Mouse (Mus musculus): ENCODE measurements around the gene Ggct.

The Ggct gene

DNA sequence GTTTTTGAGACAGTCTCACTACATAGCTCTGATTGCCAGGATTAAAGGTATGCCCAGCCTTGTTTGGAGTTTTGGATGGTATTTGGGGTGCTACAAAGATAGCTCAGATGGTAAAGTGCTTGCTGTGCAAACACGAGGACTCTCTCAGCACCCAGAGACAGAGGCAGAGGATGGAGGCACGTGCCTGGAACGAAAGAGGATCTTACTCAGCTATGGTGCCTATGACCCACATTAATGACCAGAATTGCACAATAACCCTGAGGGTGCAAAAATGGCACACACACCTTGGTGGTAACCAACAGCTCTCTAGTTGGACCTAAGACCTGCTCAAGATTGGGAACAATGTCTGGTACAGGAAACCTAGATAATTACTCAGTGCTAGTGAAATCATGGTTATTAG is 40.2 kb downstream of the Ggct start:
- DNase-seq (ENCODE audit: low read depth, low spot score), result no peak

DNA sequence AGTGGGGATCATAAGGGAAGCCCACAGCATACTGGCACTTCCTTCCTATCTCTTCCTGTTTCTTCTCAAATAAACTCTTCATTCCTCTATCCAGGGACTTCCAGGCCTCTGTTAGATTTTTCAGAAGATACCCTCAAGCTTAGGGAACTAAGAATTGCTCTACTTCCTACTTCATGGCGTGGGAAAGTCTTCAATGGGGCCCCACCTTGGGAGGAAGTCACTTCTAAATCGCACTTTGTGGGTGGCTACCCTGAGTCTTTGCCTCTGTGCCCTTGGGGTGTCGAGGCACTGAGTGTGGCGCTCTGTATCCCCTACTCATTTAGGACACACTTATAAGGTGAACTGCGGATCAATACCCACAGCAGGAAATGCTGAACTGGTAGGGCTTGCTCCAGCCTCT is 44.1 kb downstream of the Ggct start:
- no peak for DNase-seq (ENCODE audit: low read depth, low spot score)

DNA sequence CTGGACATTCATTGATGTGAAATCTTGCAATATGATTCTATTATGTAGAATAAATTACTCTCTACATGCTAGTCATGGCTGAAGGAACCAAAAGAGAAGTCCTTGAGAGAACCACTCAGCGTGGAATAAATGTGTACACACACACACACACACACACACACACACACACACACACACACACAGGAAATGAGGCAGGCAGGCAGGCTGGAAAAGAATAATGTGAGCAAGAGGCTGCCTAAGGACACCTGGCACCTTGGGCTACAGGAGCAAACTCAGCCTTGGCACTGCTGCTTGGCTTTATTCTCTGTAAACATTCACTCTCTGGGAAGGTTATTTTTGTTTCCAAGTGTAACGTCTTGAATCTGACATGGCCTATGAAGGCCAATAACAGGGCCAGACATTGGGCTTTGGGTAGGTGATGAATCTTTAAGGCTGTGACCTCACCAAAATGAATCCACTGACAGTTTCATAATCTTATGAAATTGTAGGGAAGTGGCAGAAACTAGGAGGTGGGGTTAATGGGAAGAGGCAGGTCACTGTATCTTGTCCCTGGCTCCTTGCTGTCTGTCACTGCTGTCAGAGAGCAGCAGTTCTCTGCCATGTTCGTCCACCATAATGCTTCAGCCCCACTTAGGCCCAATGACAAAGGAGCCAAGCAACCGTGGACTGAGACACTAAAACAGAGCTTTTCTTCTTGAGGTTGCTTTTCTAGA is 46.4 kb downstream of the Ggct start:
- DNase-seq (ENCODE audit: low read depth, low spot score), result no peak

DNA sequence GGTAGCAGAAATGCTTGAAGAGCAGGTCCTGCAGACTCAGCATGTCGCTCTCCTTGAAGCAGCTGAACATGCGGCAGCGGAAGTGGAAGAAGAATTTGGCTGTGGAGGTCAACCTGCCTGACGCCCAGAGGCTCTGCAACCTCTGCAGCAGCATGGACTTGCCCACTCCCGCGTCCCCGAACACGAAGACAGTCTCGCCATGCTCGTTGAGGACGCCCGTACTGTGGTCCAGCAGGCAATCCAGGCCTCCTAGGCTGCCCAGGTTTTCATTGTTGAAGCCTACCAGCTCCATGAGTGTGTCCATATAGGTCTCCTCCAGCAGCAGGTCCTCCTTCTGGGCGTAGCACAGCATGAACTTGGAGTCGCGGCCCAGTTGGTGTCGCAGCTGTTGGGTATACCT is 48.2 kb downstream of the Ggct start:
- DNase-seq (ENCODE audit: low read depth, low spot score), result no peak

DNA sequence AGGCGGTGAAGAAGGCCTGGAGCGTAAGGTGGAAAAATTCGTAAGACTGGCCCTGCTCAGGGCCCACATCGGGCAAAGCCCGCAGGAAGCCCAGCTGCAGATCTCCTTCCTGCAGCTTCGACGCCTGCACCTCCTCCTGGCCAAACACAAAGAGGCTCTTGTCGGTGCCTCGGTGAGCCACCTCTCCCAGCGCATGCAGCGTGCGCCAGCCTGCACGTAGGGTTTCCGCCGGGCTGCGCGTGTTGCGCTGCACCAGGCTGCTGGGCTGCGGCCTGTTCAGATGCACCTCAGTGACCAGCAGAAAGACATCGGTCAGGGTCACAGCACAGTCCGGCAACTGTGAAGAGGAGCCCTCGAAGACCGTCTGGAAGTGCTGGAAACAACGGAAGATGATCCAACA is 49.0 kb downstream of the Ggct start:
- no peak for DNase-seq (ENCODE audit: low read depth, low spot score)

DNA sequence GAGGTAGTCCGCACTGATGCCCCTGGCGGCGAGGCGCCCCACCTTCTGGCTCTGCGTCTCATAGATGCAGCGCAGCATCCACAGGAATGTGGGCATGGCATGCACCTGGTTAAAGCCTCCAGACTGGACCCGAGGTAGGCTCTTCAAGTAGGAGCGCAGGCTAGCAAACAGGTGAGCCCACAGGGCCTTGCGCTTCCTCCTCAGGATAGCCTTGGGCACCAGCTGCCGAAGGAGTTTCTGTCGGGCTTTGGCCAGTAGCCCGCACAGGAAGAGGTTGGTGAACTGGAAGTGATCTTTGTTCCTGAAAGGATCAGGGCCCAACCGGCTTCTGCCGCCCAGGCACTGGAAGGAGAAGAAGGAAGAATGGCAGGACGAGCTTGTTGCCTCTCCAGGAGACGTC is 49.5 kb downstream of the Ggct start:
- no peak for DNase-seq (ENCODE audit: low read depth, low spot score)

DNA sequence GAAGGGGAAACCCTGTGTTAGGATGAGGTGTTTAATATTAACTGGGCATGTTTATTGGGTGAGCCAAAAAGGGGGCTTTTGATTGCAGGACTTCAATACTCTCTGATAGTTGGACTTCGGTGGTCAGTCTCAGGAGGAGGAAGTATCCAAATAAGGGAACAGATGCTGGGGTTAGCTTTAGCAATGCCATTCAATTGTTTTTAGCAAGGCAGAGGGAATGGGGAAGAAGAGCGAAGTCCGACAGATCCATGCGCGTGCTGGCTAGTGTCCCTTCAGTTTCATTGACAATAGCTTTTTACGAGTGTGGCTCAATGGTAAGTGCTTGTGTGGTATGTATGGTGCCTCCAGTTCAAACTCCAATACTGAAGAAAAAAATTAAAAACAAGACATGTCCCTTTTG is 51.6 kb downstream of the Ggct start:
- DNase-seq (ENCODE audit: low read depth, low spot score), result no peak

DNA sequence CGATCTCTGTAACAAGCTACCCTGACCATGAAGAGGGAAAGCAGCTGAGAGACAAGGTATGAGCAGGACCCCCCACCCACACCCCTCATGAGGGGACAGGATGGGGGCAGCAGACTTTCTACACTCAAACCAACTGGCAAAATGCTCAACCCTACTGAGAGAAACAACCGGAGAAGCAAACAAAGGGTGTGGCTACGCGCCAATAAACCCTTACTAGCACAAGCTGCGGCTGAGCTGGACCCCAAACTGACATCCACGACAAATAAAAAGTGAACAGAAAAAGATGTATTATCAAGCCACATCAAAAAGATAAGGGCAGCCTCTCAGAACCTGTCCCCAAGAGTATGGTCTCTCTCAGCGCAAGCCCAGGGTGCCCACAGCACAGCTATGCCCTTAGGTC is 52.6 kb downstream of the Ggct start:
- DNase-seq (ENCODE audit: low read depth, low spot score), result no peak

DNA sequence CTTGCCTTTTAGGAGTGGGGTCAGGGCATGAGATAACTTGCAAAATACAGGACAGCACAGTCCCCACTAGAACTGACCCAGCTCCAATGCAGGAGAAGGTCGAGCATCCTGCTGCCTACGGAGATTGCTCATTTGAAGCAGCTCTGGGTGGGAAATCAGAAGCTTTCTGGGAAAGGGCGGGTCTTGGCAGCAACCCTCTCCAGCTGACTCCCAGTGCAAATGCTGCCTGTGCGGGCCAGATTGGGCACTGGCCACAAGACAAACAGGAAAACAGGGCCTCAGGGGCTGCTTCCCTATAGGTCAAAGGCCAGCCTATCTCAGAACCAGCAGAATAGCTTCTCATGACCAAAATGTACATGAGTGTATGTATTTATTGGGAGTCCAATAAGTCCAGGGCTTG is 53.1 kb downstream of the Ggct start:
- no peak for DNase-seq (ENCODE audit: low read depth, low spot score)

DNA sequence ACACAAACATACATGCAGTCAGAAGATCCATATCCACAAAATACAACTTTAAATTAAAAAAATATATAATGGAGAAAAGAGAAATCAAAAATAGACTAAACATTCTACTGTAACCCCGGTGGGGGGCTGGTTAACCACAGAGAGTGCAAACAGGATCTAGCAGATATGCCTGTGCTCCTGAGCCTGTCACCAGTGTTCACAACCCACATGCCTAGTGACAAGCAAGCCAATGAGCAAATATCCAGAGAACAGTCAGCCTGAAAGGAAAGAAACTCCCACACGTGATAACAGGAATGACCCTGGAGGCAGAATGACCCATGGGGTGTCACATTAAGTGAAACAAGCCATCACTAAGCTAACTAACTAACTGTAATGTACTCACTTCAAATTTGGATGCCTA is 56.3 kb downstream of the Ggct start:
- DNase-seq (ENCODE audit: low read depth, low spot score), result no peak

DNA sequence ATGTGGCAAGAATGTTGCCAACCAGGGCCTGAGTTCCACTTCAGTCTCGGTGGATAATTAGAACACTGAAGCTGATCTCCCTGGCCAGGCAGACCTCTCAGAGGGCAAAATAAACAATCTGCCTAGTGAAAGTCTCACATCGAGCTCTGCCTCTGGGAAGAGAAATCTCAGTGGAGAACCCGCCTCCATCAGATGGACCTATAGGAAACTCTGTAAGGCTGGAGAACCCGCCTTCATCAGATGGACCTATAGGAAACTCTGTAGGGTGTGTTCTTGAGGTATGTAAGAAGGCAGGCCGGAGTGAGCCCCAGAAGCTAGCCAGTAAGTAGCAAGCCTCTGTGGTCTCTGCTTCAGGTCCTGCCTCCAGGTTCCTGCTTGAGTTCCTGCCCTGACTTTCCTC is 57.8 kb downstream of the Ggct start:
- DNase-seq (ENCODE audit: low read depth, low spot score), result no peak

DNA sequence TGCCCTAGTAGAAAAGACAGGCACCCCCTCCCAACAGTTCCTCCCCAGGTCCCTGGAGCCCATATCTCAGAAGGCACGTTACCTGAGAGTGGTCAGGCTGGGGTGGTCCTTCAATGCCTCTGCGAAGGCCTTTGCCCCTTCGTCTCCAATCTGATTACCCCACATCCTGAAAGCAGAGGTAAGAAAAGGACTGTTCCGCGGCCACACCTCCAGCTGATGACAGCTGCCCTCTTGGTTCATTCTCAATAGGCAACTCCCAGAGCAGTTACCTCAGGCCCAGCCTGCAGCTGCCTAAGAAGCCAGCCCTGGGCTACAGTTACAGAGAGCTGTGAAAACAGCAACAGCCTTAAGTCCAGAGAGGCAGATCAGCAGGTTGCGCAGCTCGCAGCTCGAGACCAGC is 58.4 kb downstream of the Ggct start:
- no peak for DNase-seq (ENCODE audit: low read depth, low spot score)

DNA sequence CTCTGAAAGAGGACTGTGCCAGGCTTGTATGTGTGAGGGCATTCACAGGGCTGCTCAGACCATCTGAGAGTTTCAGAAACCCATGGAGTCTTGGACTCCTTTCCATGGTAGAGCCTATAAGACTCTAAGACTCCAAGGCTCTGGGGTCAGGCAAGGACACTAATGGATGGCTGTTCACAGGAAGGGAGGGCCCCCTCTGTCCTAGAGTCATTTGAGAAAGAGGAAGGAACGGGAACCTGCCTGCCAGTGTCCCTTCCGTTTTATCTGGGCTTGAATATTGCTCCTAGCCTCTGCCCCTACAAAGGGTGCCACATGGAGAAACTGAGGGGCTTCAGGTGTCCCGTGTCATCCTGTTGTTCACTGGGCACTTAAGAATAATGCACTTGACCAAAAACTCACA is 58.9 kb downstream of the Ggct start:
- no peak for DNase-seq (ENCODE audit: low read depth, low spot score)

DNA sequence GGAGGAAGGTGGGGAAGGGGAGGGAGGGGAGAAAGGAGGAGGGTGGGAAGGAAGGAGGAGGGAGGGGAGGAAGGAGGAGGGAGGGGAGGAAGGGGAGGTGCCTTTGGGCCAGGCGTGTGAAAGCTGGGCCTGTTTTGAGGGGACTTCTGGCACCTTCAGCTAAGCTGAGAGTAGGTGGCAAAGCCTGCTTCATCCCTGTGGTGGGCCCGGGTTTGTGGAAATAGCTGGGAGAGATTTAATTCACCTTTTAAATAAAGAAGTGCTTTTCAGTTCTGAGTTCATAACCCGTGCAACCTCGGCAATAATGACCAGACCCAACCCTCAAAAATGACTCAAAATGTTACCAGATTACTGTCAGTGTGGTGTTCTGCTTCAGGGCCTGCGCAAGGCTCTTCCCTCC is 59.5 kb downstream of the Ggct start:
- DNase-seq (ENCODE audit: low read depth, low spot score), result no peak
